Mouse (Mus musculus): ENCODE measurements around the gene Bpifc. TPM values are rescaled to one million over a fixed set of nuclear protein-coding genes. Genes with fewer than 3 reads are reported as not detected.

The Bpifc gene
- 0.22 TPM in 1 of 2 replicates, not detected in the other for polyA plus RNA-seq (2015; fragmentation: Nextera tagmentation; extraction: Ambion mirVana)

DNA sequence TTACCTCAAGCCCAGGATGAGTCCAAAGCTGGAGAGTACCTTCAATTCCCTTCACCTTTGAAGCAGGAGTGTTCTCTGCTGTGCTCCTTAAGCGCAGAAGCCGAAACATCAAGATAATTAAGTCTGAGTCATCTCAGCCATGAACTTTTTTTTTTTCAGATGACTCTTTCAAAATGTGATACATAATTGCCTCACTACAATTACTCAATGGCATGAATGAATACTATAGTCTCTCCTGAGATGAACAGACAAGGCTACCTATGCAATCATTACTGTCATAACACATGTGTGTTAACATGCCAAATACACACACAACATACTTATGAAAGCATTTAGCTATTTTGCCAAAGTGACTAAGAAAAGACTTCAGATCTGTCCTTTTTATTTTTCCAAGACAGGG lies at the start of gene Bpifc:
Bpifc (minus strand) TSS at position 115 of the 400 bp plus-strand sequence.

DNA sequence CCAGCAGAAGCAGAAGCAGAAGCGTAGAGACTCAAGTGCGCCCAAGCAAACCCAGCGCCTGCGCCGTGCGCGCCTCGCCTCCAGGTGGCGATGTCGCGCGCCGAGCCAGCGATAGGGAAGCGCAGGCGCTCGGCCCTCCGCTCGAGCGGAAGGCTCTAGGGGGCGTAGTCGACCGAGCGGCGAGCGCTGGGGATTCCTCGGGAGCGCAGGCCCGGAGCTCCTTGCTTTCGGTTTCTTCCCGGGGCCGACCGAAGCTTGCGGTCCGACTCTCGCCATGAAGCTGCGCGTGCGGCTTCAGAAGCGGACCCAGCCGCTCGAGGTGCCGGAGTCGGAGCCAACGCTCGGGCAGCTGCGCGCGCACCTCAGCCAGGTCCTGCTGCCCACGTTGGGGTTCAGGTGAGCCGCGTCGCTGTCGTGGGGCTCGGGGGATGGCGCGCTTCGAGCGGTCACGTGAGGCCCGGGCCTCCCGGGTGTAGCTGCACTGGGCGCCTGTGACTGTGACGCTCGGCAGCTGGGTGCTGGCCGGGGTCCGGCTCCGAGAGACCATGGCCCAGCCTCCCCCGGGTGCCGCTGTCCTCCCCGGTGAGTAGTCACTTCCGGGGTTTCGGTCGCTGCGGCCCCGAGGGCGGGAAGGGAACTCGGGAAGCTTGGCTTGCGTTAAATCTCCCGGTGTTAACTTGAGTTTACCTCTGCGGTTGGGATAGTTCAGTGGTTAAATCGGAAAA lies 10.2 kb upstream of the Bpifc start, which contains the start of gene Fbxo7:
Fbxo7 (plus strand) TSS at position 224 of the 725 bp plus-strand sequence.

DNA sequence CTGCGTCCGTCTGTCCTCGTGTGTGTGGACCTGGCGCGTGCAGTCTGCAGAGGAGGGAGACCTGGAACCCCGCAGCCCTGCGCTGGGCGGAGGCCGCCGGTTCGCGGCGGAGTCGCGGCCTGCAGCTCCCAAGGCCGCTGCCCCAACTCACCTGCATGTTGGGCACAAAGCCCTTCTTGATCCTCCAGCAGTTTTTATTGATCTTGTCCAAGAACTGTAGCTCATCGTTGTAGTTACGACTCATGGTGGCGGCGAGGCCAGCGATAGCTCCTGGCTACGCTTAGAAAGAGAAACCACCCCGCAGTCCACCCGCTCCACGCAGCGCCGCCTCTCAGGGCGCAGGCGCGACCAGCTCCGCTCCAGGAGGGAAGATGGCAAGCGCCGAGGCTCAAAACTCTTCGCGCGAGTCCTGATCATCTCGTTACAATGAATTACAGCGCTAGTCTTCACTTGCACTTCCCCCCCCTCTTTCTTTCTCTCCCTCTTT lies 54.2 kb downstream of the Bpifc start, which contains the start of gene Rtcb:
Rtcb (minus strand) TSS at position 360 of the 487 bp plus-strand sequence.

DNA sequence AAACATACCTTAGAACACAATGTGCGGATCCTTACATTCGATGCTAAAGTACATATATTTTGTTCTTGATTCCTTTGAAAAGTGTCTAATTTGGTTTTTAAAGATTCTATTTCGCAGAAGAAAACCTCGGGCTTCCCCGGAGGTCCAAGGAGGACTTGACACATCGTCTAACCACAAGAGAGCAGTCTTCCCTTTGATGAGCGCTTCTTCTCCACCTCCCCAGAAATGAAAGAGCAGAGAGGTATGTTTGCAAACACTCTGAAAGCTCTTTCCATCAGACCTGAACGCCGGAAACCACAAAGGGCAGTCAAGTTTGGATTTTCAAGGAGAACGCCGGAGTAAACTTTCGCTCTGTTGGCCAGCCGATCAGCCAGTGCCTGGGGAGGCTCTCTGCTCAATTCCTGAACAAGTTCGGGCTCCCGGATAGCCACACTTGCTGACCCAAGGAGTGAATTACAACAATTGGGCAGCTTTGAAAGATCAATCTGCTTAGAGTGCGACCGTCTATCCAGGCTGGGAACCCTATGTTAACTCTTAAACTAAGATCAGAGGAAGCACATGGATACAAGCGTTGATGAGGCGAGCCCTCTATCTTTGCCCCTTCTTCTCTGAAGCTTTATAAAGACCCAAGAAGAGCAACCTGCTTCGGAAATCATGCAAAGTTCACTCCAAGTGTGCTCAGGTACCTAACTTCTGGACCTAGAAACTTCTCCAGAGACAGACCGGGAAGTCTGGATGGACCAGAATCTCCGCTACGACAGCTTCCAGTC lies 83.8 kb downstream of the Bpifc start, which contains the start of gene Ascl4:
Ascl4 (plus strand) TSS at position 6 of the 770 bp plus-strand sequence.

DNA sequence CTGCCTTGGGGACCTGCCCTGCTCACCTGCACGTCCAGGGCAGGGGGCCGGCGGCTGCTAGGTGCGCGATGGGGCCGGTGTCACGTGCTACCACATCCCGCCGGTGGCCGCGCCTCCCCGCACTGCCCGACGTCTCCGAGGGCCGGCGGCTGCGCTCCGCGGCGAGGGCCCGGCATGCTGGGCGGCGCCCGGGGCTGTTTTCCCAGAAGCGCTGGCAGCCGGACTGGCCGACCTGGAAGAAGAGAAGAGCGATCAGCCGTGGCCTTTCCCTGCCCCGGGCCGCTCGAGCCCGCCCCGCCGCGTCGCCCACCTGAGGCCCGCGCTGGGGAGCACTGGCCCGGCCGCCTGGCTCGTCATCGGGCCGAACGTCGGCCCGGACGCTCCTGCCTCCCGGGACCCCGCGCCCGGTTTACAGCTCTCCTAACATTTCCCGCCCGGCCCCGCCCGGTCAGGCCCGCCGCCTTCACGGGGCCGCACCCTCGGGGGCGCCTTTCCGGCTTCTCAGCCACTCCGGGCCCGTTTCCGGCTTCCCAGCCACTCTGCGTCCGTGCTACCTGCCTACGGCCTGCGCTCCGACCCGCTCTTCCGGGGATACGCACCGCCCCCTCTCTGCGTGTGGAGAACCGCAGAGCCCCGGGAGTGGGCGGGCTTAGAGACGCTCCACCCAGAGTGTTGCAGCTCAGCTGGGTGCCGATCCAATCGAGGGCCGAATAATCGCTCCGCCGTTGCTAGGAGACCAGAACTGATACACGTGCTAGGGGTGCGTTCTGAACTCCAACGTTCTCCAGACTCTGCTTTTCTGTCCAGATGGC lies 95.0 kb downstream of the Bpifc start, which contains the start of gene Prdm4:
Prdm4 (minus strand) TSS at position 645 of the 812 bp plus-strand sequence.

Other genes with a start within 250 kb of the Bpifc start
- gene Pwp1, start 182.4 kb downstream of the Bpifc start, polyA plus RNA-seq (2015; fragmentation: Nextera tagmentation; extraction: Ambion mirVana) = 34.1 and 39.5 TPM in 2 replicates
- gene Prdm4, start 94.8 kb downstream of the Bpifc start, polyA plus RNA-seq (2015; fragmentation: Nextera tagmentation; extraction: Ambion mirVana) = 8.1 and 9.8 TPM in 2 replicates
- gene Ascl4, start 84.2 kb downstream of the Bpifc start, polyA plus RNA-seq (2015; fragmentation: Nextera tagmentation; extraction: Ambion mirVana) = 0.14 and 0.28 TPM in 2 replicates
- 109 and 137 TPM in 2 replicates for gene Rtcb, start 54.1 kb downstream of the Bpifc start, polyA plus RNA-seq (2015; fragmentation: Nextera tagmentation; extraction: Ambion mirVana)
- 28.0 and 37.7 TPM in 2 replicates for gene Fbxo7, start 10.1 kb upstream of the Bpifc start, polyA plus RNA-seq (2015; fragmentation: Nextera tagmentation; extraction: Ambion mirVana)

All from adrenal gland, postnatal 0 days (tissue).